Mouse (Mus musculus) c-Kit-positive CD71-negative TER-119-negative erythroid progenitor cells, embryonic 14.5 days (primary cell): ENCODE measurements around the gene Ghsr.
"Not testable (repeated sequence)": the region's sequence is repeated elsewhere in the genome, so short reads cannot be mapped to it uniquely, and the experiment has no call there.

Experiments used
- DNase-seq: peaks from one replicate; pipeline ENCODE4 v3.0.0-alpha.2; 2013; ENCODE audit warnings: low read depth

Gene Ghsr

DNA sequence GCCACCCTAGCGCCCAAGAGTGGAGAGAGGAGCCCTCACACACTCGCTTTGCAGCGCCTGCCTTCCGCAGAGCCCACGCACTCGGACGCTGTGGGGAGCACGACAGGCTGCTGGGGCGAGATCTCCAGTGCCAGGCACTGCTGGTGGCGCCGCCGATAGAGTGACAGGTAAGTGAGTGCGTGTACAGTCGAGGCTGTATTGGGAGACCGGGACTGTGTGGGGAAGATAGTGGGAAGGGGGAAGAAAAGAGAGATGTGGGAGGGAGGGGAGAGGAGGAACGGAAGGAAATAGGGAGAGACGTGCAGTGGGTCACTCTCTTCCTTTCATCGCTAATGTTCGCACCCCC lies at the start of gene Ghsr:
Ghsr (plus strand) TSS at position 76 of the 346 bp plus-strand sequence.
- DNase-seq = no peak

- DNase-seq = no peak
Measured at GRCm38 (mm10) chr3:27322591-27322990, 48.6 kb upstream of the Ghsr start.

- no peak for DNase-seq
Measured at GRCm38 (mm10) chr3:27323551-27323950, 47.6 kb upstream of the Ghsr start.

DNA sequence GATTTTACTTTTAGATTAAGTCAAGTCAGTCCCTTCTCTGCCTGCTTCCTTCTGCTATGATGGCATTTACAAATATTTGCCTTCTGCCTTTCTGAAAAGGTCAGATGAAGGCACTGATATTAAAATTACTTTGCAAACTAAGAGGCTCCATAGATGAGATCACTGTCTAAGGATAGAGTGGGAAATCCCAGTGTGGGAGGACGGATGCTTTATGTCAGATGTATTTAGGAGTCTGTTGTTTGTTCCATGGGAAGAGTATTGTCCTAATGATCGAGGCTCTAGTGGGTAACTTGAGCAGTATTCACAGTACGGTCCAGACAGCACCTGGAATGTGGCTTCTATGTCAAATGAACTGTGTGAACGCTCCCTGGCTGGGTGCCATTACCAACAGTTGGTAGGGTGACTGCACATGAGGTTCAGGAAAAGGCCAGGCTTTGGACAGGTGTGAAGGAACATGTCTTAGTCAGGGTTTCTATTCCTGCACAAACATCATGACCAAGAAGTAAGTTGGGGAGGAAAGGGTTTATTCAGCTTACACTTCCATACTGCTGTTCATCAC lies 44.4 kb upstream of the Ghsr start:
- DNase-seq = no peak

DNA sequence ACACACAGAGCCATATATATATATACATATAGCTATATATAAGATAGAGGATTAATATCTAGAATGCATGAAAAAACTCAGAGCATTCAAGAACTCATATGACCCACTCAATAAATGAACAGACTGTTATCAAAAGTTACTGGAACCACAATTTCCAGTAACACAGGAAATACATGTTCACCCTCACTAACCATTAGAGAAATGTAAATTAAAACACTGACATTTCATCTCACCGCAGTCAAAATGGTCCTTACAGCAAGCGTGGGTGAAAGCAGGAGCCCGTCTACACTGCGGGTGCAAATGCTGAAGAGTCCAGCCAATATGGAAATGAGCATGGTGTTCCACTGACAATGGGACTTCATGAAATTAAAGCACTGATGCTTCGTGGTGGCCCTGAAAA lies 40.4 kb upstream of the Ghsr start:
- no peak for DNase-seq

GRCm38 (mm10) chr3:27338437-27338836 lies 32.7 kb upstream of the Ghsr start:
- DNase-seq = peak; percentile 23

DNA sequence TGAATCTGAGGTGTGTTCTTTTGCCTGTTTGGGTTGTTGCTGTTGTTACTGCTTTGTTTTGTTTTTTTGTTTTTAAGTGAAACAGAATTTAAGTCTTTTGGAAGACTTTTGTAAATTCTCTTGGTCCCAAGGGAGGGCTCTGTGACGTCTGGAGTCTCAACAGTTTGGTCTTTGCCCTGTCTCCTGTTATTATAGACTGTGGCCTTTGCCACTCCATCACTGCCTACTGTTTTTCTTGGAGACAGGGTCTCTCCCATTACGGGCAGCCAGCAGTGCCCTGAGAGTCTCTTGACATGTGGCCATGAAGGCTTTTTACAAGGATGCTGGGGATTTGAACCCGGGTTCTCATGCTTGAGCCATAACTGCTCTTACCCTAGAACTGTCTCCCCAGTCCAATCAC lies 32.3 kb upstream of the Ghsr start:
- no peak for DNase-seq

DNA sequence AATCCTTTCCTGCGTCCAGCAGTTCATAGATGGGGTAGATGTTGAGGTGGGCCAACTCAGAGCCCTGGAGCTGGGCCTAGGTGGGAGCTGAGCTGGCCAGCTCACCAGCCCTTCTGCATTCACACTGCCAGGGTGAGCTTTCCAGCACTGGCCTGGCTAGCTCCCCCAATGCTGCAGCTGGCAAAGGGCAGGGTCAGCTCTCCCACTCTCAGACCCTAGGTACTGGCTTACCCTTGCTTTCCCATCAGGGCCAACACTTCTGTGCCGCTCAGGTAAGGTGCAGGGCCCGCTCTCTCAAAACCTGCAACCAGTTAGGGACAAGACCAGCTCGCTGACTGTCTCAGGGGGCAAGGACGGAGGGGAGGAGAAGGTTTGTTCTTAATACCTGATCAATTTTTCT lies 30.4 kb upstream of the Ghsr start:
- no peak for DNase-seq

DNA sequence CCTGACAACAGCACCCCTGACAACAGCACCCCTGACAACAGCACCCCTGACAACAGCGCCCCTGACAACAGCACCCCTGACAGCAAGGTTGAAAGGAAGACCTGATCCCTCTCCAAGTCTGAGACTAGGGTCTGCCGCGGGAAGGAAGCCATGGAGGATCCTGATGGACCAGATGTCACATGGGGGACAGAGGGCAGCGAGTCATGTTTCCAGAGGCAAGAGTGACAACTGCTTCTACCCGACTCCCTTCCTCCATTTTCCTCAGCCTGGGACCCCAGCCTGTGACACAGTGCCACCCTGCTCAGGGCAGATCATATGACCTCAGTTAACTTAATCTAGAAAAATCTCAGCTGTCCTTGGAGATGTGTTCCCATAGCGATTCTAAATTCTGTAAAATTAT lies 28.7 kb upstream of the Ghsr start:
- no peak for DNase-seq

DNA sequence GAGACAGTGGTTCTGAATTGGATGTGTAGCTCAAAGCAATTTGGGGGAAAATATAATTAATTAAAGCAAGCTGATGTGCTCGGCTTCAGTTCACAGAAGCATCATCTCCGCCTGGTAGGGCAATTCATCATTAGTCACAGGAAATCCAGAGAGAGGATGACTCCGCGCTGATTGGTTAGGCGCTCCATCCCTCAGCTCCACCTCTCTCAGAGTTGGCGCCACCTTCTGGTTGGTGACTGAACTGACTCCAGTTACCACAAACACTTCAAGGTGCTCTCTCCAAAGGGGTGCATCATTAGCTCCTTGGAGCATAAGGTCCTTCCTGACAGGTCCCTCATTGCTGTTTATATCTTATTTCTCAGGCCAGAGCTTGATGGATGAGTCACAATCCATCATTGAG lies 25.6 kb upstream of the Ghsr start:
- DNase-seq = peak; percentile 66

GRCm38 (mm10) chr3:27348462-27348861 lies 22.7 kb upstream of the Ghsr start:
- DNase-seq = no peak

DNA sequence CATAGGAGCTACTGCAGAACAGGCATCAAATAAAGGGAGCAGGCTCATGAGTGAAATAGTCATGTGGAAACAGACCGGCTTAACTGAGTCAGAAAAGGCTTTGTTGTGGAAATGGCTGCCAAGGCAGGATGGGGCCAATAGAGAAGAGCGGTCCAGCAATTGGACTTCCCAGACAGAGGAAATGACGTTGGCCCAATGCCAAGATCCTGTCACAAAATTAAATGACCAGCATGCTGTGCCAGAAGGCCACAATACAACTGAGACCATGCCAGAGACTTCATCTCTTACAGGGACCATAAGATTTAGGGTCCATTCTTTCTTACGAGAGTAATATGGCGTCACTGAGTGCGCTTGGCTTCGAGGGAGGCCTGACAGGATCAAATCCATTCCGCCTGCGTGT lies 20.0 kb upstream of the Ghsr start:
- DNase-seq = no peak

GRCm38 (mm10) chr3:27359100-27359720 lies 11.9 kb upstream of the Ghsr start:
- DNase-seq = no peak

GRCm38 (mm10) chr3:27370125-27370524 lies 1.0 kb upstream of the Ghsr start:
- DNase-seq = peak; percentile 40

- DNase-seq = no peak
Measured at GRCm38 (mm10) chr3:27370582-27371275, 422 bp upstream of the Ghsr start.

DNA sequence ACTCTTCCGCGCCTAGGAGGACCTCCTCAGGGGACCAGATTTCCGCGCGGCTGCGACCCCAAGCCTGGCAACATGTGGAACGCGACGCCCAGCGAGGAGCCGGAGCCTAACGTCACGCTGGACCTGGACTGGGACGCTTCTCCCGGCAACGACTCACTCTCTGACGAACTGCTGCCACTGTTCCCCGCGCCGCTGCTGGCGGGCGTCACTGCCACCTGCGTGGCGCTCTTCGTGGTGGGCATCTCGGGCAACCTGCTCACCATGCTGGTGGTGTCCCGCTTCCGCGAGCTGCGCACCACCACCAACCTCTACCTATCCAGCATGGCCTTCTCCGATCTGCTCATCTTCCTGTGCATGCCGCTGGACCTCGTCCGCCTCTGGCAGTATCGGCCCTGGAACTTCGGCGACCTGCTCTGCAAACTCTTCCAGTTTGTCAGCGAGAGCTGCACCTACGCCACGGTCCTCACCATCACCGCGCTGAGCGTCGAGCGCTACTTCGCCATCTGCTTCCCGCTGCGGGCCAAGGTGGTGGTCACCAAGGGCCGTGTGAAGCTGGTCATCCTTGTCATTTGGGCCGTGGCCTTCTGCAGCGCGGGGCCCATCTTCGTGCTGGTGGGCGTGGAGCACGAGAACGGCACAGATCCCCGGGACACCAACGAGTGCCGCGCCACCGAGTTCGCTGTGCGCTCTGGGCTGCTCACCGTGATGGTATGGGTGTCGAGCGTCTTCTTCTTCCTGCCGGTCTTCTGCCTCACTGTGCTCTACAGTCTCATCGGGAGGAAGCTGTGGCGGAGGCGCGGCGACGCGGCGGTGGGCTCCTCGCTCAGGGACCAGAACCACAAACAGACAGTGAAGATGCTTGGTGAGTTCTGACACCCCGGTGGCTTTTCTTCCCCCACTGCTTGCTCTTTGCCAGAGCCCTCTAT lies 837 bp downstream of the Ghsr start:
- no peak for DNase-seq

DNA sequence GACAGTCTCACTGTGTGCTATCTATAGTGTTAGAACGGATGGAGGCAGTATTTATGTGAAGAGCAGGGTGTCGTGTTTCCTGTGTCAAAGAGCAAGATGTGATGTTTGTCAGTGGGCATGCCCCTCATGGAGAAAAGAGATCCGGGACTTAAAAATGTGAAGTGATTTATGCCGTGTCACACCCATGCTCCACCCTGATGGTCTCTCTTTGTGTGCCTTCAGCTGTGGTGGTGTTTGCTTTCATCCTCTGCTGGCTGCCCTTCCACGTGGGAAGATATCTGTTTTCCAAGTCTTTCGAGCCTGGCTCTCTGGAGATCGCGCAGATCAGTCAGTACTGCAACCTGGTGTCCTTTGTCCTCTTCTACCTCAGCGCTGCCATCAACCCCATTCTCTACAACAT lies 3.2 kb downstream of the Ghsr start:
- no peak for DNase-seq

GRCm38 (mm10) chr3:27377935-27378334 lies 6.8 kb downstream of the Ghsr start:
- DNase-seq = no peak

DNA sequence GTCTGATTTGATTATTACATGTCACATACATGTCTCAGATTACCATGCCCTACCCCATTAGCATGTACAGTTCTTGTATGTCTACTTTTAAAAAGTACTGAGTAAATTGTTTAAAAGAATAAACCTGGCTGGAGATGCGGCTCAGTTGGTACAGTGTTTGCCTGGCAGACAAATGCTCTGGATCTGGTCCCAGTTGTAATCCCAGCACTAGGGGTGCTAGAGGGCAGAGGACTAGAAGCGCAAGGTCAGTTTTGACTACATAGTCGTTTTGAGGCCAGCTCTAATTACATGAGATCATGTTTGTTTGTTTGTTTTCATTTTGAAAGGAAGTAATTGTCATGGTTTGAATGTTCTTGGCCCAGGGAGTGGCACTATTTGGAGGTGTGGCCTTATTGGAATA lies 13.7 kb downstream of the Ghsr start:
- DNase-seq = no peak

DNA sequence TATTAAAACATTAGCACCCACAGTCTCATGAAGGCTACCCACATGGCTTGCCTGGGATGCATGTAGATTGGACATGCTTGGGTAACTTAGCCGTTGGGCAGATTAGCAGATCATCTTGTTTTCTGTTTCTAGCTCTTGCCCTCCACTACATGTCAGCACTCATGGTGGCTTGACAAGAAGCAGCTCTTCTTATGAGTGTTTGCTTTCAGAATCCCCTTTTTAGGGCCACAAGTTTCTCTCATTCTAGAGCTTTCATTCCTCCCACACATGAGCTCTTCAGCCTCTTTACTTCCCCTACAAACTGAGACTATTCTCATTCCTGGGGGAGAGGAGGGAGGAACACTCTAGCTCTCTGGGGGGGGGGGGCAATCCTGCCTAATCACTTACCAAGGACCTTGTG lies 18.8 kb downstream of the Ghsr start:
- no peak for DNase-seq

DNA sequence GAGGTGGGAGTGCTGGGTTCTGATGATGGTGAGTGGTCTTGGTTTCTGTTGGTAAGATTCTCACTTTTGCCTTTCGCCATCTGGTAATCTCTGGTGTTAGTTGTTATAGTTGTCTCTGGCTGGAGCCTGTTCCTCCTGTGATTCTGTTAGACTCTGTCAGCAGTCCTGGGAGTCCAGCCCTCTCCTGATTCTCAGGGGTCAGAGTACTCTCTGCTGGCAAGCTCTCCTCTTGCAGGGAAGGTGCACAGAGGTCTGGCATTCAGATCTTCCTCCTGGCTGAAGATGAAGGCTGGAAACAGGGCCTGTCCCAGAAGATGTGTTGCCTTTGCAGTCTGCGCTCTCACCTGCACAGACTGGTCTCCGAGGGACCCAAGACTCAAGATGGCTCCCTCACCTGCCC lies 29.8 kb downstream of the Ghsr start:
- DNase-seq = not testable (repeated sequence)

GRCm38 (mm10) chr3:27406440-27406839 lies 35.3 kb downstream of the Ghsr start:
- DNase-seq = no peak

- no peak for DNase-seq
Measured at GRCm38 (mm10) chr3:27408564-27408963, 37.4 kb downstream of the Ghsr start.
